Mouse (Mus musculus): ENCODE results near the gene Kdr. TPM values are rescaled to one million over a fixed set of nuclear protein-coding genes. Genes with fewer than 3 reads are reported as not detected.

Kdr gene
- 1.8 and 2.4 TPM in 2 replicates for polyA plus RNA-seq (2021; fragmentation: Nextera tagmentation)
- long read RNA-seq, experiment 1, full-length matches to known transcripts: 3 of 12 reads
- long read RNA-seq, experiment 1, partial matches to known transcripts: 9 of 12 reads
- long read RNA-seq, experiment 1, other reads (novel, unspliced or antisense): 0 of 12 reads
- long read RNA-seq, experiment 2, partial matches to known transcripts: 2 of 4 reads
- long read RNA-seq, experiment 2, other reads (novel, unspliced or antisense): 2 of 4 reads

GRCm38 (mm10) chr5:75978374-75979100 lies at the start of gene Kdr:
Gene Kdr, minus strand, starts transcription at chr5:75978458.

Other genes with a start within 250 kb of the Kdr start
- gene Srd5a3, start 161.8 kb upstream of the Kdr start, polyA plus RNA-seq (2021; fragmentation: Nextera tagmentation): 21.5 and 23.6 TPM in 2 replicates
- gene Tmem165, start 205.4 kb upstream of the Kdr start, polyA plus RNA-seq (2021; fragmentation: Nextera tagmentation): 3.9 and 41.4 TPM in 2 replicates

Data from left cerebral cortex, adult 6 months (tissue).